Mouse (Mus musculus) brain, embryonic 14.5 days (tissue): ENCODE measurements around the gene Awat2. TPM values are rescaled to one million over a fixed set of nuclear protein-coding genes. Genes with fewer than 3 reads are reported as not detected.
A peak's percentile ranks its signal among the peaks of the same experiment; 100 is the strongest.

Experiments
- DNase-seq: peaks from one replicate; pipeline ENCODE4 v3.0.0-alpha.2; 2011; ENCODE audit warnings: low read depth
- CTCF ChIP-seq: fragments of 200-500 bp; IDR thresholded peaks from 2 replicates; pipeline ENCODE4 v1.5.1; 2012; ENCODE audit warnings: inconsistent platforms, mild to moderate bottlenecking, moderate library complexity, borderline replicate concordance; ENCODE audit not compliant: insufficient read depth, insufficient read length; ENCODE audit errors: extremely low read depth
- POLR2A ChIP-seq: fragments of 200-500 bp; IDR thresholded peaks from 2 replicates; pipeline ENCODE4 v1.6.1; 2012; ENCODE audit warnings: mild to moderate bottlenecking, inconsistent platforms, borderline replicate concordance; ENCODE audit not compliant: poor library complexity, insufficient read depth, insufficient read length, severe bottlenecking; ENCODE audit errors: extremely low read depth
- polyA plus RNA-seq: library from polyadenylated mRNA; depleted of rRNA; stranded (reverse); fragments of >200 nt; gene quantifications from 2 replicates; pipeline ENCODE4 v1.2.3, GENCODE M21; 2012; rRNA removed

Gene Awat2
- polyA plus RNA-seq, 1 experiment, result 0.25 TPM

DNA sequence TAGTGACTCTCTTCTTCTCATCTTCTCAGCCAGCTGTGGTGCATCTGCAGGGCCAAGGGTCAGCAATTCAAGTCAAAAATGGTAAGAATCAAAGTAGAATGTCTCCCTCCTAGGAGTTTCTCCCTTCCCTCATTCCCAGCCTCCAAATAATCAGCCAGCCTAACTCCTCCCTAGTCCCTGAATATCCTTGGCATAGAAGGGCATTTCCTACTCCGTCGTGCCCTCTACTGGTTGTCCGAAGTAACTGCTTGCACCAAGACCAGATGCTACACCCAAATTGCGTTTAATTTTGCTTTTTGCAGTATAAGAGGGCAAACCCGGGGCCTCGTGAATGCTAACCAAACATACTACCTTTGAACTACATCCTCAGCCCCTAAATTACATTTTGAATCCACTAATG is 50.2 kb downstream of the Awat2 start:
- TF ChIP-seq CTCF (peak; percentile 60; the same call in 1 of the 2 replicates), POLR2A (no peak)
- DNase-seq, result peak; percentile 57

DNA sequence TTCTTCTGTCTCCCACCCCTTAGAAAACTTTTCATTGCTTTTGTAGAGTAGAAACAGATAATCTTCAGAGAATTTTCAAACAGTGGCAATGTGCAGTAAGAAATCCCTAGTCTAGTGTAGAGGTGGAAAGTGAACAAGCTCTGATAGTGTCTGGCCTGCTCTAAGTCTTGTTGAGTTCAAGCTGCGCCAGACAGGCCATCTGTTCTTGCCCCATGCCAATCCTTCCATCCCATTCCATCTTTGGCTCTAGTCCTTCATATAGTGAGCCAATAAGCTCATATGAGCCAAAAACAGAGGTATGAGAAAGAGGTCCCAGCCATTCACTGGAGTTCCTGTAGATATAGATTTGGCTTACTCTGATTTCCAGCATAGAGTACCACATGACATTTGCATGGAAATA is 52.6 kb downstream of the Awat2 start:
- DNase-seq, result peak; percentile 10
- TF ChIP-seq CTCF (no peak), POLR2A (no peak)

DNA sequence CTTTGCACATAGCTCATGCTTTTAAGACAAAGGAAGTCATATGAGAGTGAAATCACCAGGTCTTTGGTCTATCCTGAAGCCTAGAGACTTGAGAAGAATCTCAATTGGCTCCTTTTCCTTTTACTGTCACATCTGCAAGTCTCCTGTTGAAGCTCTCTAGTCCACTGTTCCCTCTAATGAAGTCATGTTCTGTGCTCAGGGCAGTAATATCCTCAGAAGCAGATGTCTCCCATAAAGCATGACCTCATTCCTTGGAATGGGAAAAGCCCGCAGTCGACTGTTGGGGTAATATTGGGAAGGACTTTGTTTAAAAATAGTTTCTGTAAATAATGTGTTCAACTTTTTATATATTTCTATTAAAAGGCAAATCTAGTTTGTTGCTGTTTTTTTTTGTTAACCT is 85.5 kb downstream of the Awat2 start:
- TF ChIP-seq CTCF (no peak), POLR2A (no peak)
- DNase-seq, result no peak

Other genes starting within 250 kb of the Awat2 start
- not detected in 2 replicates for gene Otud6a, start 13.7 kb downstream of the Awat2 start, polyA plus RNA-seq
- gene Igbp1, start 51.6 kb upstream of the Awat2 start, polyA plus RNA-seq, result 46.1 and 46.8 TPM in 2 replicates
- not detected in 2 replicates for gene Dgat2l6, start 82.1 kb upstream of the Awat2 start, polyA plus RNA-seq
- gene Awat1, start 129.5 kb upstream of the Awat2 start, polyA plus RNA-seq, result not detected in 2 replicates
- gene P2ry4, start 152.2 kb upstream of the Awat2 start, polyA plus RNA-seq, result 0.05 and 0.11 TPM in 2 replicates
- gene Arr3, start 162.8 kb upstream of the Awat2 start, polyA plus RNA-seq, result 0.22 TPM in 1 of 2 replicates, not detected in the other
- gene Kif4, start 183.0 kb upstream of the Awat2 start, polyA plus RNA-seq, result 7.9 and 11.2 TPM in 2 replicates
- 51.0 and 51.3 TPM in 2 replicates for gene Pdzd11, start 183.9 kb upstream of the Awat2 start, polyA plus RNA-seq